Mouse (Mus musculus): ENCODE data around the gene Cbfa2t3.

Cbfa2t3 gene

GRCm38 (mm10) chr8:122717869-122718509, 19.1 kb upstream of the Cbfa2t3 start:
- DNase-seq (ENCODE audit: low spot score), result no peak

GRCm38 (mm10) chr8:122716566-122716965, 17.7 kb upstream of the Cbfa2t3 start:
- DNase-seq (ENCODE audit: low spot score), result no peak

- DNase-seq (ENCODE audit: low spot score), result no peak
These were observed 14.2 kb upstream of the Cbfa2t3 start for GRCm38 (mm10) chr8:122713157-122713518.

- no peak for DNase-seq (ENCODE audit: low spot score)
These were observed 13.7 kb upstream of the Cbfa2t3 start for GRCm38 (mm10) chr8:122712411-122713156.

- DNase-seq (ENCODE audit: low spot score), result peak; percentile 80
These were observed 13.0 kb upstream of the Cbfa2t3 start for GRCm38 (mm10) chr8:122711891-122712365.

- DNase-seq (ENCODE audit: low spot score), result no peak
These were observed 12.6 kb upstream of the Cbfa2t3 start for GRCm38 (mm10) chr8:122711480-122711879.

GRCm38 (mm10) chr8:122709340-122710111, 10.6 kb upstream of the Cbfa2t3 start:
- DNase-seq (ENCODE audit: low spot score), result no peak

- DNase-seq (ENCODE audit: low spot score), result no peak
These were observed 8.3 kb upstream of the Cbfa2t3 start for GRCm38 (mm10) chr8:122707184-122707583.

GRCm38 (mm10) chr8:122705901-122706561, 7.1 kb upstream of the Cbfa2t3 start:
- peak; percentile 44 for DNase-seq (ENCODE audit: low spot score)

GRCm38 (mm10) chr8:122704612-122705011, 5.7 kb upstream of the Cbfa2t3 start:
- no peak for DNase-seq (ENCODE audit: low spot score)

- DNase-seq (ENCODE audit: low spot score), result no peak
These were observed 4.0 kb upstream of the Cbfa2t3 start for GRCm38 (mm10) chr8:122702957-122703356.

GRCm38 (mm10) chr8:122702301-122702941, 3.5 kb upstream of the Cbfa2t3 start:
- no peak for DNase-seq (ENCODE audit: low spot score)

- DNase-seq (ENCODE audit: low spot score), result no peak
These were observed 2.7 kb upstream of the Cbfa2t3 start for GRCm38 (mm10) chr8:122701441-122702185.

GRCm38 (mm10) chr8:122700628-122701027, 1.7 kb upstream of the Cbfa2t3 start:
- no peak for DNase-seq (ENCODE audit: low spot score)

- no peak for DNase-seq (ENCODE audit: low spot score)
These were observed 598 bp downstream of the Cbfa2t3 start for GRCm38 (mm10) chr8:122698254-122698768.

- DNase-seq (ENCODE audit: low spot score), result no peak
These were observed 1.3 kb downstream of the Cbfa2t3 start for GRCm38 (mm10) chr8:122697586-122697985.

GRCm38 (mm10) chr8:122697181-122697581, 1.7 kb downstream of the Cbfa2t3 start:
- DNase-seq (ENCODE audit: low spot score), result no peak

GRCm38 (mm10) chr8:122695438-122696042, 3.4 kb downstream of the Cbfa2t3 start:
- DNase-seq (ENCODE audit: low spot score), result no peak

- no peak for DNase-seq (ENCODE audit: low spot score)
These were observed 6.8 kb downstream of the Cbfa2t3 start for GRCm38 (mm10) chr8:122692152-122692551.

GRCm38 (mm10) chr8:122691018-122691417, 7.9 kb downstream of the Cbfa2t3 start:
- DNase-seq (ENCODE audit: low spot score), result no peak
